Mouse (Mus musculus): Measurements from ENCODE around the gene Siae. TPM values are rescaled to one million over a fixed set of nuclear protein-coding genes. Genes with fewer than 3 reads are reported as not detected.
A peak's percentile ranks its signal among the peaks of the same experiment; 100 is the strongest.

Gene Siae
- polyA plus RNA-seq (2015; fragmentation: Nextera tagmentation; extraction: Ambion mirVana) = 8.9 and 13.7 TPM in 2 replicates

- H3K36me3 ChIP-seq = no peaks in the 10 kb centered on the region
- H3K27me3 ChIP-seq = peaks cover 64% of the 10 kb centered on the region
- no peak within 1 kb of the TSS for H3K27ac ChIP-seq (replicated peaks)
- WGBS = 33% methylated on average over 7 of the region's 7 CpGs
- no peak within 1 kb of the TSS for H3K4me2 ChIP-seq
- H3K9me3 ChIP-seq = no peaks in the 10 kb centered on the region
- no peak for ATAC-seq (ENCODE audit: low read depth)
- no peak within 1 kb of the TSS for H3K4me3 ChIP-seq
- H3K9ac ChIP-seq = no peak within 1 kb of the TSS
- peaks cover 9% of the 10 kb centered on the region for H3K4me1 ChIP-seq (replicated peaks)
These were observed at the start of gene Siae for GRCm38 (mm10) chr9:37554838-37555748. Siae (plus strand) TSS chr9:37555698.

- no peak for ATAC-seq (ENCODE audit: low read depth)
- H3K27ac ChIP-seq (replicated peaks) = no peak overlapping the region
- H3K9me3 ChIP-seq = no peaks in the 10 kb centered on the region
- 89% methylated on average over 1 of the region's 1 CpGs for WGBS
- no peak overlapping the region for H3K4me3 ChIP-seq
- H3K9ac ChIP-seq = no peak overlapping the region
- H3K27me3 ChIP-seq = no peaks in the 10 kb centered on the region
- no peak overlapping the region for H3K4me2 ChIP-seq
- no peaks in the 10 kb centered on the region for H3K36me3 ChIP-seq
- 0 out of 2 replicates have a peak, but pooled peaks cover 7% of the 10 kb centered on the region for H3K4me1 ChIP-seq (replicated peaks)
These were observed 49.5 kb upstream of the Siae start for GRCm38 (mm10) chr9:37506023-37506422.

- Histone ChIP-seq H3K4me1 (replicated peaks) (peaks cover 9% of the 10 kb centered on the region), H3K9me3 (no peaks in the 10 kb centered on the region), H3K9ac (no peak overlapping the region), H3K4me3 (no peak overlapping the region), H3K27ac (replicated peaks) (no peak overlapping the region), H3K36me3 (no peaks in the 10 kb centered on the region), H3K4me2 (no peak overlapping the region), H3K27me3 (no peaks in the 10 kb centered on the region)
- WGBS = 97% methylated on average over 2 of the region's 2 CpGs
- no peak for ATAC-seq (ENCODE audit: low read depth)
These were observed 43.4 kb upstream of the Siae start for GRCm38 (mm10) chr9:37512097-37512496.

GRCm38 (mm10) chr9:37514456-37514855, 41.0 kb upstream of the Siae start:
- Histone ChIP-seq H3K4me1 (replicated peaks) (peaks cover 9% of the 10 kb centered on the region), H3K9me3 (no peaks in the 10 kb centered on the region), H3K36me3 (peaks cover 9% of the 10 kb centered on the region; the same call in 1 of the 2 replicates), H3K4me2 (no peak overlapping the region), H3K27me3 (no peaks in the 10 kb centered on the region), H3K27ac (replicated peaks) (no peak overlapping the region), H3K9ac (no peak overlapping the region), H3K4me3 (no peak overlapping the region)
- WGBS = 80% methylated on average over 3 of the region's 3 CpGs
- no peak for ATAC-seq (ENCODE audit: low read depth)

- Histone ChIP-seq H3K4me1 (replicated peaks) (peaks cover 9% of the 10 kb centered on the region), H3K27ac (replicated peaks) (no peak overlapping the region), H3K9me3 (no peaks in the 10 kb centered on the region), H3K27me3 (no peaks in the 10 kb centered on the region), H3K36me3 (peaks cover 35% of the 10 kb centered on the region), H3K4me2 (no peak overlapping the region), H3K9ac (no peak overlapping the region), H3K4me3 (no peak overlapping the region)
- ATAC-seq (ENCODE audit: low read depth) = no peak
- 79% methylated on average over 1 of the region's 1 CpGs for WGBS
These were observed 38.0 kb upstream of the Siae start for GRCm38 (mm10) chr9:37517467-37517866.

GRCm38 (mm10) chr9:37518991-37519390, 36.5 kb upstream of the Siae start:
- H3K27me3 ChIP-seq = no peaks in the 10 kb centered on the region
- no peak overlapping the region for H3K4me3 ChIP-seq
- H3K9ac ChIP-seq = no peak overlapping the region
- 90% methylated on average over 8 of the region's 8 CpGs for WGBS
- H3K27ac ChIP-seq (replicated peaks) = no peak overlapping the region
- no peak overlapping the region for H3K4me2 ChIP-seq
- no peak for ATAC-seq (ENCODE audit: low read depth)
- H3K4me1 ChIP-seq (replicated peaks) = no peaks in the 10 kb centered on the region; the same call in 1 of the 2 replicates
- H3K9me3 ChIP-seq = no peaks in the 10 kb centered on the region
- peaks cover 47% of the 10 kb centered on the region for H3K36me3 ChIP-seq

- Histone ChIP-seq H3K4me3 (no peak overlapping the region), H3K4me2 (no peak overlapping the region), H3K9ac (no peak overlapping the region), H3K36me3 (peaks cover 50% of the 10 kb centered on the region), H3K4me1 (replicated peaks) (no peaks in the 10 kb centered on the region; the same call in 1 of the 2 replicates), H3K27ac (replicated peaks) (no peak overlapping the region), H3K9me3 (no peaks in the 10 kb centered on the region), H3K27me3 (no peaks in the 10 kb centered on the region)
- WGBS = 94% methylated on average over 2 of the region's 2 CpGs
- ATAC-seq (ENCODE audit: low read depth) = no peak
These were observed 35.5 kb upstream of the Siae start for GRCm38 (mm10) chr9:37519995-37520394.

- Histone ChIP-seq H3K27ac (replicated peaks) (no peak overlapping the region), H3K4me1 (replicated peaks) (peaks cover 27% of the 10 kb centered on the region), H3K4me2 (no peak overlapping the region), H3K4me3 (no peak overlapping the region), H3K9ac (no peak overlapping the region), H3K9me3 (no peaks in the 10 kb centered on the region), H3K27me3 (peaks cover 55% of the 10 kb centered on the region), H3K36me3 (peaks cover 36% of the 10 kb centered on the region)
- ATAC-seq (ENCODE audit: low read depth) = no peak
- WGBS = 93% methylated on average over 2 of the region's 2 CpGs
These were observed 30.0 kb upstream of the Siae start for GRCm38 (mm10) chr9:37525461-37525860.

GRCm38 (mm10) chr9:37526443-37527395, 28.8 kb upstream of the Siae start:
- Histone ChIP-seq H3K4me3 (no peak overlapping the region), H3K36me3 (peaks cover 27% of the 10 kb centered on the region), H3K4me2 (peak overlapping the region; percentile 34), H3K9ac (0 out of 2 replicates have a peak overlapping the region, but pooled peaks have one; percentile 31), H3K27me3 (peaks cover 67% of the 10 kb centered on the region), H3K4me1 (replicated peaks) (peaks cover 38% of the 10 kb centered on the region), H3K9me3 (no peaks in the 10 kb centered on the region), H3K27ac (replicated peaks) (no peak overlapping the region)
- WGBS = 19% methylated on average over 21 of the region's 21 CpGs
- ATAC-seq (ENCODE audit: low read depth) = 0 out of 2 replicates have a peak, but pooled peaks have one; percentile 1

- Histone ChIP-seq H3K4me1 (replicated peaks) (peaks cover 38% of the 10 kb centered on the region), H3K4me2 (peak within 1 kb of the TSS; percentile 62), H3K27me3 (peaks cover 74% of the 10 kb centered on the region), H3K9ac (peak within 1 kb of the TSS; percentile 38), H3K4me3 (peak within 1 kb of the TSS; percentile 38), H3K9me3 (no peaks in the 10 kb centered on the region), H3K36me3 (peaks cover 18% of the 10 kb centered on the region), H3K27ac (replicated peaks) (peak within 1 kb of the TSS; percentile 38)
- WGBS = 4% methylated on average over 41 of the region's 41 CpGs
- 0 out of 2 replicates have a peak, but pooled peaks have one; percentile 9 for ATAC-seq (ENCODE audit: low read depth)
These were observed 27.9 kb upstream of the Siae start, which contains the start of gene Esam for GRCm38 (mm10) chr9:37527396-37528224. Esam (plus strand) TSS chr9:37528078.
